Mouse (Mus musculus) neural tube, embryonic 12.5 days (tissue): ENCODE measurements around the gene Zbtb20. TPM values are rescaled to one million over a fixed set of nuclear protein-coding genes. Genes with fewer than 3 reads are reported as not detected.

ENCODE experiments used
- ATAC-seq: fragments of 200-750 bp; cut with Nextera tagmentation; 2 replicates; pipeline ENCODE4 v1.8.0; 2017; ENCODE audit warnings: low read depth, mild to moderate bottlenecking, moderate TSS enrichment, moderate library complexity; ENCODE audit not compliant: low FRiP score
- H3K27ac ChIP-seq: fragments of 300-500 bp; sonication (generic); 2 replicates; pipeline ENCODE4 v1.5.1; 2016
- H3K27me3 ChIP-seq: fragments of 300-500 bp; sonication (generic); replicated peaks from 2 replicates; pipeline ENCODE4 v1.6.1; 2016; ENCODE audit warnings: mild to moderate bottlenecking
- H3K36me3 ChIP-seq: fragments of 300-500 bp; sonication (generic); 2 replicates; pipeline ENCODE4 v1.6.1; 2016; ENCODE audit warnings: mild to moderate bottlenecking
- H3K4me1 ChIP-seq: fragments of 300-500 bp; sonication (generic); 2 replicates; pipeline ENCODE4 v1.6.1; 2016
- H3K4me2 ChIP-seq: fragments of 300-500 bp; sonication (generic); replicated peaks from 2 replicates; pipeline ENCODE4 v1.6.1; 2016; ENCODE audit warnings: mild to moderate bottlenecking
- H3K4me3 ChIP-seq: fragments of 300-500 bp; sonication (generic); 2 replicates; pipeline ENCODE4 v1.5.1; 2016
- H3K9ac ChIP-seq: fragments of 300-500 bp; sonication (generic); 2 replicates; pipeline ENCODE4 v1.6.1; 2016; ENCODE audit warnings: mild to moderate bottlenecking
- H3K9me3 ChIP-seq: fragments of 300-500 bp; sonication (generic); 2 replicates; pipeline ENCODE4 v1.6.1; 2016; ENCODE audit warnings: mild to moderate bottlenecking
- WGBS: fragments of 180-500 bp; shearing (Covaris S2); methylation state at CpG from one replicate; pipeline ENCODE4 v1.1.7; 2016; 5-methylcytosine and 5-hydroxymethylcytosine counted together
- polyA plus RNA-seq: library from polyadenylated mRNA; unstranded; fragments of >200 nt; fragmentation: Nextera tagmentation; extraction: Ambion mirVana; gene quantifications from 2 replicates; pipeline ENCODE4 v1.2.1, GENCODE M21; 2016

Zbtb20 gene
- polyA plus RNA-seq, 1 experiment from 2014 or later: 65.2 TPM

- H3K9me3 ChIP-seq: no peaks in the 10 kb centered on the region
- no peaks in the 10 kb centered on the region for H3K36me3 ChIP-seq
- H3K27ac ChIP-seq: no peak overlapping the region
- no peaks in the 10 kb centered on the region for H3K27me3 ChIP-seq
- no peak overlapping the region for H3K9ac ChIP-seq
- no peak overlapping the region for H3K4me3 ChIP-seq
- H3K4me1 ChIP-seq: no peaks in the 10 kb centered on the region
- WGBS: 50% methylated on average over 1 of the region's 1 CpGs
- H3K4me2 ChIP-seq: no peak overlapping the region
- no peak for ATAC-seq
Observed at GRCm38 (mm10) chr16:43333265-43333664, 457.6 kb downstream of the Zbtb20 start.

GRCm38 (mm10) chr16:43334411-43335150, 458.9 kb downstream of the Zbtb20 start:
- H3K4me2 ChIP-seq: no peak overlapping the region
- 34% methylated on average over 11 of the region's 11 CpGs for WGBS
- H3K36me3 ChIP-seq: no peaks in the 10 kb centered on the region
- no peaks in the 10 kb centered on the region for H3K27me3 ChIP-seq
- no peak overlapping the region for H3K9ac ChIP-seq
- H3K27ac ChIP-seq: no peak overlapping the region
- no peaks in the 10 kb centered on the region for H3K9me3 ChIP-seq
- ATAC-seq: 0 out of 2 replicates have a peak, but pooled peaks have one; percentile 53
- H3K4me3 ChIP-seq: no peak overlapping the region
- no peaks in the 10 kb centered on the region for H3K4me1 ChIP-seq

GRCm38 (mm10) chr16:43335151-43335823, 459.6 kb downstream of the Zbtb20 start:
- WGBS: 62% methylated on average over 8 of the region's 8 CpGs
- no peak overlapping the region for H3K4me3 ChIP-seq
- ATAC-seq: no peak
- no peaks in the 10 kb centered on the region for H3K27me3 ChIP-seq
- no peaks in the 10 kb centered on the region for H3K36me3 ChIP-seq
- H3K9me3 ChIP-seq: no peaks in the 10 kb centered on the region
- H3K4me1 ChIP-seq: no peaks in the 10 kb centered on the region
- no peak overlapping the region for H3K9ac ChIP-seq
- H3K4me2 ChIP-seq: no peak overlapping the region
- no peak overlapping the region for H3K27ac ChIP-seq

- Histone ChIP-seq H3K9ac (no peak overlapping the region), H3K9me3 (no peaks in the 10 kb centered on the region), H3K27me3 (no peaks in the 10 kb centered on the region), H3K4me1 (no peaks in the 10 kb centered on the region), H3K27ac (no peak overlapping the region), H3K4me3 (no peak overlapping the region), H3K4me2 (no peak overlapping the region), H3K36me3 (no peaks in the 10 kb centered on the region)
- no peak for ATAC-seq
- WGBS: 94% methylated on average over 4 of the region's 4 CpGs
Observed at GRCm38 (mm10) chr16:43335824-43336215, 460.1 kb downstream of the Zbtb20 start.

GRCm38 (mm10) chr16:43340712-43341111, 465.0 kb downstream of the Zbtb20 start:
- no peak overlapping the region for H3K4me3 ChIP-seq
- no peaks in the 10 kb centered on the region for H3K36me3 ChIP-seq
- H3K9me3 ChIP-seq: no peaks in the 10 kb centered on the region
- H3K4me2 ChIP-seq: no peak overlapping the region
- H3K4me1 ChIP-seq: no peaks in the 10 kb centered on the region
- no peak for ATAC-seq
- 88% methylated on average over 4 of the region's 4 CpGs for WGBS
- no peak overlapping the region for H3K9ac ChIP-seq
- no peak overlapping the region for H3K27ac ChIP-seq
- H3K27me3 ChIP-seq: no peaks in the 10 kb centered on the region

GRCm38 (mm10) chr16:43341916-43342455, 466.3 kb downstream of the Zbtb20 start:
- no peak for ATAC-seq
- no peak overlapping the region for H3K4me2 ChIP-seq
- no peaks in the 10 kb centered on the region for H3K27me3 ChIP-seq
- H3K4me3 ChIP-seq: no peak overlapping the region
- H3K4me1 ChIP-seq: no peaks in the 10 kb centered on the region
- no peak overlapping the region for H3K9ac ChIP-seq
- no peak overlapping the region for H3K27ac ChIP-seq
- no peaks in the 10 kb centered on the region for H3K36me3 ChIP-seq
- H3K9me3 ChIP-seq: no peaks in the 10 kb centered on the region

GRCm38 (mm10) chr16:43346094-43346493, 470.4 kb downstream of the Zbtb20 start:
- no peak overlapping the region for H3K4me3 ChIP-seq
- H3K27me3 ChIP-seq: no peaks in the 10 kb centered on the region
- H3K27ac ChIP-seq: no peak overlapping the region
- no peaks in the 10 kb centered on the region for H3K36me3 ChIP-seq
- H3K4me2 ChIP-seq: no peak overlapping the region
- H3K9me3 ChIP-seq: no peaks in the 10 kb centered on the region
- no peak overlapping the region for H3K9ac ChIP-seq
- no peak for ATAC-seq
- no peaks in the 10 kb centered on the region for H3K4me1 ChIP-seq

- no peaks in the 10 kb centered on the region for H3K4me1 ChIP-seq
- no peaks in the 10 kb centered on the region for H3K27me3 ChIP-seq
- no peaks in the 10 kb centered on the region for H3K9me3 ChIP-seq
- no peak overlapping the region for H3K27ac ChIP-seq
- H3K36me3 ChIP-seq: no peaks in the 10 kb centered on the region
- ATAC-seq: no peak
- no peak overlapping the region for H3K4me2 ChIP-seq
- H3K4me3 ChIP-seq: no peak overlapping the region
- no peak overlapping the region for H3K9ac ChIP-seq
- 83% methylated on average over 9 of the region's 9 CpGs for WGBS
Observed at GRCm38 (mm10) chr16:43355776-43356645, 480.3 kb downstream of the Zbtb20 start.

- H3K27me3 ChIP-seq: no peaks in the 10 kb centered on the region
- 85% methylated on average over 3 of the region's 3 CpGs for WGBS
- no peak overlapping the region for H3K4me2 ChIP-seq
- H3K9me3 ChIP-seq: no peaks in the 10 kb centered on the region
- H3K4me1 ChIP-seq: peaks cover 5% of the 10 kb centered on the region; the same call in 1 of the 2 replicates
- H3K27ac ChIP-seq: no peak overlapping the region
- H3K36me3 ChIP-seq: no peaks in the 10 kb centered on the region
- ATAC-seq: no peak
- no peak overlapping the region for H3K9ac ChIP-seq
- no peak overlapping the region for H3K4me3 ChIP-seq
Observed at GRCm38 (mm10) chr16:43359546-43359945, 483.9 kb downstream of the Zbtb20 start.

GRCm38 (mm10) chr16:43360112-43360511, 484.4 kb downstream of the Zbtb20 start:
- Histone ChIP-seq H3K9ac (no peak overlapping the region), H3K36me3 (no peaks in the 10 kb centered on the region), H3K9me3 (no peaks in the 10 kb centered on the region), H3K4me3 (no peak overlapping the region), H3K4me2 (no peak overlapping the region), H3K4me1 (peaks cover 5% of the 10 kb centered on the region; the same call in 1 of the 2 replicates), H3K27me3 (no peaks in the 10 kb centered on the region), H3K27ac (no peak overlapping the region)
- no peak for ATAC-seq
- WGBS: 86% methylated on average over 2 of the region's 2 CpGs

- WGBS: 67% methylated on average over 7 of the region's 7 CpGs
- no peak overlapping the region for H3K27ac ChIP-seq
- H3K27me3 ChIP-seq: no peaks in the 10 kb centered on the region
- H3K9ac ChIP-seq: no peak overlapping the region
- no peak overlapping the region for H3K4me2 ChIP-seq
- no peaks in the 10 kb centered on the region for H3K36me3 ChIP-seq
- no peaks in the 10 kb centered on the region for H3K9me3 ChIP-seq
- H3K4me3 ChIP-seq: no peak overlapping the region
- peaks cover 5% of the 10 kb centered on the region; the same call in 1 of the 2 replicates for H3K4me1 ChIP-seq
- ATAC-seq: no peak
Observed at GRCm38 (mm10) chr16:43360838-43361480, 485.3 kb downstream of the Zbtb20 start.
